Mouse (Mus musculus) fat pad, adult 2 months (tissue): Measurements from ENCODE around the gene Tnfrsf25.

Source experiments
- DNase-seq: peaks from one replicate; pipeline ENCODE4 v3.0.0-alpha.2; 2011; ENCODE audit warnings: low read depth, low spot score; ENCODE audit errors: extremely low read depth

Tnfrsf25 gene

GRCm38 (mm10) chr4:152115921-152116612 lies at the start of gene Tnfrsf25:
Tnfrsf25 (plus strand) TSS chr4:152115934.
- DNase-seq = no peak

- no peak for DNase-seq
Measured at GRCm38 (mm10) chr4:152067280-152067679, 48.5 kb upstream of the Tnfrsf25 start.

- no peak for DNase-seq
Measured at GRCm38 (mm10) chr4:152068166-152068724, 47.5 kb upstream of the Tnfrsf25 start.

GRCm38 (mm10) chr4:152069245-152069644 lies 46.5 kb upstream of the Tnfrsf25 start:
- no peak for DNase-seq

- no peak for DNase-seq
Measured at GRCm38 (mm10) chr4:152070494-152071396, 45.0 kb upstream of the Tnfrsf25 start.

- no peak for DNase-seq
Measured at GRCm38 (mm10) chr4:152072121-152072601, 43.6 kb upstream of the Tnfrsf25 start, which contains the start of gene Plekhg5. Plekhg5 (plus strand) TSS chr4:152072498.

GRCm38 (mm10) chr4:152072655-152073054 lies 43.1 kb upstream of the Tnfrsf25 start:
- no peak for DNase-seq

- DNase-seq = no peak
Measured at GRCm38 (mm10) chr4:152073715-152074114, 42.0 kb upstream of the Tnfrsf25 start.

GRCm38 (mm10) chr4:152074548-152074947 lies 41.2 kb upstream of the Tnfrsf25 start:
- no peak for DNase-seq

GRCm38 (mm10) chr4:152077191-152077590 lies 38.5 kb upstream of the Tnfrsf25 start:
- DNase-seq = no peak

- DNase-seq = no peak
Measured at GRCm38 (mm10) chr4:152078105-152078530, 37.6 kb upstream of the Tnfrsf25 start.

- no peak for DNase-seq
Measured at GRCm38 (mm10) chr4:152079261-152079660, 36.5 kb upstream of the Tnfrsf25 start.

GRCm38 (mm10) chr4:152079931-152080330 lies 35.8 kb upstream of the Tnfrsf25 start:
- DNase-seq = no peak

- no peak for DNase-seq
Measured at GRCm38 (mm10) chr4:152083611-152084220, 32.0 kb upstream of the Tnfrsf25 start.

GRCm38 (mm10) chr4:152084616-152085015 lies 31.1 kb upstream of the Tnfrsf25 start:
- DNase-seq = no peak

GRCm38 (mm10) chr4:152086505-152087210 lies 29.1 kb upstream of the Tnfrsf25 start:
- DNase-seq = no peak

- DNase-seq = no peak
Measured at GRCm38 (mm10) chr4:152087211-152088081, 28.3 kb upstream of the Tnfrsf25 start.

GRCm38 (mm10) chr4:152088133-152088532 lies 27.6 kb upstream of the Tnfrsf25 start:
- no peak for DNase-seq

GRCm38 (mm10) chr4:152088556-152089120 lies 27.1 kb upstream of the Tnfrsf25 start:
- no peak for DNase-seq
